ENCODE assay signal across 20 mouse cellular contexts in the genomic region with DNA sequence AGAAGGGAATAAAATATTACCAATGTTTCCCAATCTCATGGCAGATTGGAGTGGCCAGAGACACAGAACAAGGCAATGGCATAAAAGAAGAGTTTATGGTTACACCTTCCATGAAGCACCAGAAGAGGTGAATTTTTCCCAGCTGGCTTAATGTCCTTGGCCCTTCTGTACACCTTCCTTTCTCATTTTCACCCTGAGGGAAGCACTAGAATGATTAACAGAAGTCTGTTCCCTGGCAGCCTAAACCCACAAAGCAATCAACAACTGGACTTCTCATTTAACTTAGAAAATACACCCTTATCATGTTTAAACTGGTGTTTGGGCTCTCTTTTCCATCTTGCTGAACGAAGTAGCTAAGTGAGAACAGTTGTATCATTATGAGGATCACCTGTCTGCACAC.
DNase-seq lines count a peak whose midpoint lies in the region; ATAC-seq lines count a peak whose summit lies in the region.
"Had no signal": no experiment of that assay in that cellular context is flagged by ENCODE, and none has a peak within 500 bp of the region (broad histone marks: within the 10 kb centered on the region; RNA-seq: fewer than 3 reads in every experiment).

No protein-coding gene starts in this region.

- no peak overlapping the region for H3K9ac ChIP-seq in kidney, embryonic 16.5 days (replicated peaks; ENCODE audit: low read length)
- no peak overlapping the region for H3K9ac ChIP-seq in kidney, embryonic 15.5 days
- H3K9ac ChIP-seq in midbrain, embryonic 15.5 days: no peak overlapping the region
- H3K9ac ChIP-seq: embryonic facial prominence, embryonic 12.5 days; forebrain, embryonic 13.5 days; forebrain, embryonic 15.5 days; forebrain, postnatal 0 days had no signal

- no peaks in the 10 kb centered on the region for H3K27me3 ChIP-seq in kidney, embryonic 16.5 days (ENCODE audit: insufficient read depth, low read length)
- no peaks in the 10 kb centered on the region for H3K27me3 ChIP-seq in kidney, embryonic 15.5 days
- H3K27me3 ChIP-seq in midbrain, embryonic 15.5 days (replicated peaks): no peaks in the 10 kb centered on the region
- H3K27me3 ChIP-seq: embryonic facial prominence, embryonic 12.5 days; forebrain, embryonic 13.5 days; forebrain, embryonic 15.5 days had no signal

- peak; percentile 12 for DNase-seq in kidney, adult 11 months
- peak; percentile 52 for DNase-seq in kidney, adult 9 months
- DNase-seq: adrenal gland, adult 8-10 months; adrenal gland, postnatal 14 days; adrenal gland, postnatal 36 days; cerebellum, adult 11-12 months; cerebellum, adult 2 months; cerebellum, adult 9-10 months; cerebellum, postnatal 10 days; cerebellum, postnatal 25 days; forebrain, postnatal 0 days had no signal

- no peak overlapping the region for H3K27ac ChIP-seq in kidney, embryonic 16.5 days (ENCODE audit: low read length)
- H3K27ac ChIP-seq in kidney, embryonic 15.5 days: no peak overlapping the region
- H3K27ac ChIP-seq in midbrain, embryonic 15.5 days: no peak overlapping the region
- H3K27ac ChIP-seq: embryonic facial prominence, embryonic 10.5 days; embryonic facial prominence, embryonic 12.5 days; forebrain, embryonic 13.5 days; forebrain, embryonic 15.5 days had no signal

- H3K9me3 ChIP-seq in kidney, embryonic 16.5 days (ENCODE audit: low read length): no peaks in the 10 kb centered on the region
- no peaks in the 10 kb centered on the region for H3K9me3 ChIP-seq in kidney, embryonic 15.5 days (replicated peaks)
- no peaks in the 10 kb centered on the region for H3K9me3 ChIP-seq in midbrain, embryonic 15.5 days
- H3K9me3 ChIP-seq: embryonic facial prominence, embryonic 10.5 days; embryonic facial prominence, embryonic 12.5 days; forebrain, embryonic 13.5 days; forebrain, embryonic 15.5 days had no signal

- H3K4me2 ChIP-seq in kidney, embryonic 16.5 days (replicated peaks; ENCODE audit: low read depth, low read length): no peak overlapping the region
- H3K4me2 ChIP-seq in kidney, embryonic 15.5 days: no peak overlapping the region
- H3K4me2 ChIP-seq in midbrain, embryonic 15.5 days: no peak overlapping the region
- H3K4me2 ChIP-seq: embryonic facial prominence, embryonic 12.5 days; forebrain, embryonic 13.5 days; forebrain, embryonic 15.5 days had no signal

- WGBS in kidney, embryonic 16.5 days: 67% methylated on average over 1 of the region's 1 CpGs
- WGBS in kidney, embryonic 15.5 days: 65% methylated on average over 1 of the region's 1 CpGs
- WGBS in midbrain, embryonic 15.5 days: 76% methylated on average over 1 of the region's 1 CpGs

- no peak overlapping the region for H3K4me3 ChIP-seq in kidney, embryonic 16.5 days (ENCODE audit: low read length)
- no peak overlapping the region for H3K4me3 ChIP-seq in kidney, embryonic 15.5 days (replicated peaks)
- no peak overlapping the region for H3K4me3 ChIP-seq in midbrain, embryonic 15.5 days
- H3K4me3 ChIP-seq: embryonic facial prominence, embryonic 10.5 days; embryonic facial prominence, embryonic 12.5 days; forebrain, embryonic 13.5 days; forebrain, embryonic 15.5 days had no signal

- H3K36me3 ChIP-seq in kidney, embryonic 16.5 days (ENCODE audit: insufficient read depth, low read length): no peaks in the 10 kb centered on the region
- no peaks in the 10 kb centered on the region for H3K36me3 ChIP-seq in kidney, embryonic 15.5 days
- H3K36me3 ChIP-seq in midbrain, embryonic 15.5 days (replicated peaks): no peaks in the 10 kb centered on the region
- H3K36me3 ChIP-seq: embryonic facial prominence, embryonic 10.5 days; embryonic facial prominence, embryonic 12.5 days; forebrain, embryonic 15.5 days had no signal

- no peak for ATAC-seq in kidney, embryonic 16.5 days (ENCODE audit: low FRiP score, low TSS enrichment)
- ATAC-seq in kidney, embryonic 15.5 days (replicated peaks; ENCODE audit: low FRiP score): no peak
- no peak for ATAC-seq in midbrain, embryonic 15.5 days (replicated peaks)
- ATAC-seq: activated CD4-positive, CD25-positive, alpha-beta regulatory T cell, adult 4 months; forebrain, embryonic 13.5 days; forebrain, embryonic 15.5 days; forebrain, postnatal 0 days; Patski had no signal

- H3K4me1 ChIP-seq in kidney, embryonic 16.5 days (ENCODE audit: insufficient read depth, low read length): no peaks in the 10 kb centered on the region
- no peaks in the 10 kb centered on the region for H3K4me1 ChIP-seq in kidney, embryonic 15.5 days
- no peaks in the 10 kb centered on the region for H3K4me1 ChIP-seq in midbrain, embryonic 15.5 days
- H3K4me1 ChIP-seq: embryonic facial prominence, embryonic 10.5 days; forebrain, embryonic 13.5 days; forebrain, embryonic 15.5 days had no signal
